Mouse (Mus musculus) neutrophil, adult 5-6 weeks (primary cell): Measurements from ENCODE around the gene C530008M17Rik. TPM values are rescaled to one million over a fixed set of nuclear protein-coding genes. Genes with fewer than 3 reads are reported as not detected.

Experiments used
- ATAC-seq: fragments of 151-379, 151-347 bp; 2 replicates; pipeline ENCODE4 v1.8.0; 2017; ENCODE audit warnings: mild to moderate bottlenecking, moderate TSS enrichment; ENCODE audit not compliant: insufficient number of reproducible peaks, poor library complexity, low FRiP score, severe bottlenecking; ENCODE audit errors: extremely low read depth
- total RNA-seq: library from RNA; stranded (forward); fragments of 200-1000 nt; gene quantifications from 2 replicates; pipeline ENCODE4 v1.2.3, GENCODE M21; 2017

C530008M17Rik gene
- total RNA-seq, 1 experiment from 2014 or later = 1.0 TPM

DNA sequence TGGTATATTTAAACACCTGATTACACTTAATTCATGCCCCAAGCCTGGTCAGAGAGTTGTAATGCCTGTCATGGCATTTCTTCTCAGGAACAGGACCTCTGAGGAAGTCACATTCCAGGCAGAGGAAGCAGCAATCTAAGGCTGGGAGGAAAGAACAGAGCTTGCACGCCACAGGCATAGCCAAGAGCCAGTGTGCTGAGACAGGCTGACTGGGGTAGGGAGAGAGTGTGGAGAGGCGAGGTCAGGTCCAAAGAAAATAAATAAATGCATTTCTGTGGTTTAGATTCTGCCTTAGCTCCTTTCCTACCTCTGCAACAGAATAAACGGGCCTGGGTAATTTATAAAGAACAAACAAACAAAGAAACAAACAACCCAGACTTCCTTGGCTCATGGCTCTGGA, 104.0 kb downstream of the C530008M17Rik start:
- no peak for ATAC-seq

GRCm38 (mm10) chr5:76762030-76762698, 105.9 kb downstream of the C530008M17Rik start:
- ATAC-seq = no peak

GRCm38 (mm10) chr5:76763148-76763701, 106.9 kb downstream of the C530008M17Rik start:
- no peak for ATAC-seq

DNA sequence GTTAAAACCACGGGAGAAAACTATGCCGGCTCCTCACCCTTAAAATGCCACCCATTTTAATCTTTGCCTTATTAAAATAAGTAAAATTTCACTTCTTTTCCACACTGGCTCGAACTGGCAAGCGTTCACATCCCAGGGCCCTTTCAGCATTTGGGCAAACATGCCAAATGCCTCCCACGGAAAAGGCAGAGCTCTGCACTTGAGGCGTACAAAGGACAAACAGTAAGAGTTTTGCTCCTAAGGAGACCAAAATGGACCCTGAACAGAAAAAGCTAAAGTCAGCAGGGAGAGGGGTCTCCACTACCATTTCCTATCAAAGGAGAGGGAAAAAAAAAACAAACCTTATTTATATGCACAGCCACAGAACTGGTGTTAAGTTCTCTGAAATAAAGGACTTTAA, 107.4 kb downstream of the C530008M17Rik start:
- ATAC-seq = no peak

DNA sequence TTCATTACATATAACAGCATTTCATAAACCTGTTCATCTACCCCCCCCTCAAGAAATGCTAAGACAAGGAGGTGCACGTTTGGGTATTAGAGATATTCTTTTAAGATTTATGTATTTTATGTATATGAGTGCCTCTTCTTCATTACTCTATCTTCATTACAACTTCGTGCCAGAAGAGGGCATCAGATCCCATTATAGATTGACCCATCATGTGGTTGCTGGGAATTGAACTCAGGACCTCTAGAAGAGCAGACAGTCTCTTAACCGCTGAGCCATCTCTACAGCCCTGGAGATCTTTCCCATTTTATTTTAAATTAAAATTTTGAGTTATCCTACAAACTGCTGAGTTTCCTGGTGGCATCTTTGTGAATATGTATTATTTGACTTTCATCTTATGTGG, 112.7 kb downstream of the C530008M17Rik start:
- ATAC-seq = no peak

GRCm38 (mm10) chr5:76769572-76769971, 113.3 kb downstream of the C530008M17Rik start:
- ATAC-seq = no peak

GRCm38 (mm10) chr5:76771371-76771770, 115.1 kb downstream of the C530008M17Rik start:
- peak; percentile 53; the same call in 1 of the 2 replicates for ATAC-seq

GRCm38 (mm10) chr5:76772831-76773230, 116.5 kb downstream of the C530008M17Rik start:
- ATAC-seq = no peak

DNA sequence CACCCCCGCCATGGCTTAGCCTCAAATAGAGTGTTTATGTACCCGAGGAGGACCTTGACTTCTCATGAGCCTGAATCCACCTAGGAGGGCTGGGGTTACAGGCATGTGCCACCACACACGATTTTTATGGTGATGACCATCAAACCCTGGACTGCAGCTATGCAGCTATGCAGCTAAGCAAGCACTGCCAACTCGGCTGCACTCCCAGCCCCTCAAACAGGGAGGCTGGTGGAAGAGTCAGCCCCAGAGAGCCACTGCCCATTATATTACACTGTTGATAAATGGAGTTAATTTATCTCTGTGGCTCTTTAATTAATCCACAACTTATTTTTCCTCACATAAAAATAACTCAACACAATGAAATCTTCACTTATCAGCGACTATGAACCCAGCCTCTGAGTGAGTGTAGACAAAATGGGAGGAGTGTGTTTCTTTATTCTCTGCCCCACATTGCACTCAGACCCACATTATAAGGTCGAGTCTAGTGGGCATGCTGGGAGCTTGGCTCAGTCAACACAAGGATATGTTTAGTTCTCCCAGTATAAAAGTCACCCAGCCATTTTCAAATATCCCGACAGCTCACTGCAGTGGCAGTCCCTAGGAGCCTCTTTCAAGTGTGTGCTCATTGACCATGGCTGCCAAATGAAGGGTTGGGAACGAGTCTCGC, 117.3 kb downstream of the C530008M17Rik start:
- no peak for ATAC-seq

DNA sequence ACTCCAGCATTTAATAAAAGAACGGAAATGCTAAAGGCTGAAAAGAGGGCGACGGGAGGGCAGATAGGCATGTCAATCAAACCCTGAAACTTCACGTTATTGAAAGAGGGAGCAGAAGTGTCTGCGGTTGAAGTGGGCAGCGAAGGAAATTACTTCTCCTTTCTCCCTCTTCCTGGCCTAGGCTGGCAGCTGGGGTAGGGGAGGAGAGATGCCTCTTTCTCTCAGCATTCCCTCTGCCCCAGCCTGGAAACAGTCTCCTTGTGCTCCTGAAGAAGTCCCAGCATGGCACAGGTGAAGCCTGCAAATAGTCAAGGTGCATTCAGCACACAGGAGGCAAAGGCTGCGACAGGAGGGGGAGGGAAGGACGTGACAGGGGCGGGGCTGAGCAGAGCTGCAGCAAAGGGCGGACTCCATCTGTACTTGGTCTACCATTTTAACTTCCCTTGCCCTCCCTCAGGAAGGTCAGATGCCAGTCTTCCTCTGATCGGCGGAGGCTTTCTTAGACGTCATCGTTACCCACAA, 122.8 kb downstream of the C530008M17Rik start:
- ATAC-seq = peak; percentile 59; the same call in 1 of the 2 replicates

DNA sequence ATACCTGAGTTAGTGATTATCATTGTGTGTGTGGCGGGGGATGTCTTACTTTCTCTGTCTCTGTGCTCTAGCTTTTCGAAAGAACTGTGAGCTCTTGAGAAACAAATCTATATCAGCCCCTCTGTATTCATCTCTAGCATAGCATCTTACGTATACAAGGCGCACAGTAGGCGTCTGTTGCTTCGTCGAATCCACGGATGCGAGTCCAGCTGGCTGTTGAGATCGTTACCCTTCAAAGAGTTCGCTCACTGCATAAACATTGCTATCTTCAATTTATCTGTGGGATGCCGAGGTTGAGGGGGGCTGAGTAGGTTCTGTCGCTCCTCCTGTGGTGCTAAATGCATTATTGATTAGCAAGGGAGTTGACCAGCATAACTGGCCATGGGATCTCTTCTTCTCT, 125.6 kb downstream of the C530008M17Rik start:
- no peak for ATAC-seq

GRCm38 (mm10) chr5:76782414-76783103, 126.2 kb downstream of the C530008M17Rik start:
- ATAC-seq = no peak

- ATAC-seq = no peak
Measured at GRCm38 (mm10) chr5:76783104-76783441, 126.8 kb downstream of the C530008M17Rik start.

- ATAC-seq = no peak
Measured at GRCm38 (mm10) chr5:76784151-76784723, 127.9 kb downstream of the C530008M17Rik start.

DNA sequence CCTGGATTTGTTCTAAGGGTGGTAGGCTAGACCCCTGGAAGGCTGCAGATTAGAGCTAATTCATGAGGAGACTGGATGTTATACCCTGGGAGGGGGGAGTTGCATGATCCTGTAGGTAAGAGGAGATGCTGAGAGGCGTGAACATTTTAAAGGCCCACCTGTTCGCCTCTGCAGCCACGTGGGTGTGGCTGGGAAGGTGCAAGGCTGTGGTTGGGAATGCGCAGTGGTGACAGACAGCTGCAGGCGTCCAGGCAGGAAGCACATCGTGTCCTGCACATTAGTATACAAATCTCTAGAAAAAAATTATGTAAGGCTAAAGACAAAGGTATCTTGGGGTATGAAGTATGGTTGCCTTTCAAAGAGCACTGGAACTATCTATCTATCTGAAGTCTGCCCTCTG, 128.7 kb downstream of the C530008M17Rik start:
- no peak for ATAC-seq

GRCm38 (mm10) chr5:76789881-76790280, 133.6 kb downstream of the C530008M17Rik start:
- ATAC-seq = no peak

DNA sequence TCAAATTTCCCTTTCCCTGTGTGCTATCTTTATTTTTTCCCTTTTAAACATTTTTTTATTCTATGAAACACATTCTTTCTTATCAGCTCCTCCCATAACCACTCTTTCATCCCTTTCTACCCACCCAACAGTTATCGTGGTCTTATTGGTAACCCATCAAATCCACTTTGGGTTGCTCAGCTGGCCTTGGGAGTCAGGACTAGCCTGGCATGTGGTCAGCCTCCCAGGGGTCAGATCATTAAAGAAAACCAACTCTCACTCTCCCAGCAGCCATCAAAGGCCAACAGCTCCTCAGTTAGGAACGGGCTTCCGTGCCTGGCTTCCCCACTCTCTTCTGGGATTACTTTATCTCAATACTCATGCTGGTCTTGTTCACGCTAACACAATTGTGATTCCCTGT, 135.0 kb downstream of the C530008M17Rik start:
- ATAC-seq = no peak

DNA sequence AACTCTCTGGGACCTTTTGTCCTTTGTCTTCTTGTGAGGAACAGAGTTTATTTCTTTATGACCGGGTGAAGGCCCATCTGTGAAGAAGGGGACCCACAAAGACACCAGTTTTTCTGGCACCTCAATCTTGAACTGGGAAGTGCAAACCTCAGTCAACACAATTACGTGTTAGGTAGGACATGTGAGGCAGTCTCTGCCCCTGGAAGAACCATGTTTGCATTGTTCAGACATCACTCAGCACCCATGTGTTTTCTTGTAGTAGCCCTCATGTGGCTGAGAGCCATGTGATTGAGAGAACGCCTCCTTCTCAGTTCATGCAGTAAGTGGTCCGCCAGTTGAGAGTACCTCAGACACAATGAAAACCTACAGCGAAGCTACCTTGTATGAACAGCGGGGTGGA, 136.4 kb downstream of the C530008M17Rik start:
- ATAC-seq = no peak

DNA sequence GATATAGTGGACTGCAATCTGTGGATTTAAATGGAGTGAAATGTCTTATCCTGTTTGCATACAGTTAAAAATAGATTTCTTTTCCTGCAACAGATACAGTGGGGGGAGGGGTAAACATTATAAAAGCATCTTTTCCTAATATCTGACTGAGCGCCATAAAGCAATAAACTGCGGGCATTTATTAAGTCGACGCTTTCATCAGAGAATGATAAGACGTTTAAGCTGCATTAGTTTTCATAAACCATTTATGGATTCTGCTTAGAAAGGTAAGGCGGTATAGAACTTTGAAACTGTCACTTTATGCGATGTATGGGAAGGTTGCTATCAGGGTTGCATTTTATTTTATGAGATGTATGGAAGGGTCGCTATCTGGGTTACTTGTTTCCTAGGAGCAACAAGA, 141.7 kb downstream of the C530008M17Rik start:
- ATAC-seq = no peak
